In genomic region chr2:152802303-152802702, GRCm38 (mm10) we compare ENCODE assay signal across 27 mouse cellular contexts. TPM values are rescaled to one million over a fixed set of nuclear protein-coding genes. Genes with fewer than 3 reads are reported as not detected.
A peak's percentile ranks its signal among the peaks of the same experiment; 100 is the strongest.
DNase-seq lines count a peak whose midpoint lies in the region; ATAC-seq and TF ChIP-seq lines count a peak whose summit lies in the region.
"Had no signal": no experiment of that assay in that cellular context is flagged by ENCODE, and none has a peak within 500 bp of the region (broad histone marks: within the 10 kb centered on the region; RNA-seq: fewer than 3 reads in every experiment).

No protein-coding gene starts in this region.

- H3K36me3 ChIP-seq in midbrain, embryonic 11.5 days (ENCODE audit: control insufficient read depth, insufficient read depth, low read length) = no peaks in the 10 kb centered on the region
- H3K36me3 ChIP-seq in midbrain, embryonic 14.5 days (ENCODE audit: control insufficient read depth, insufficient read depth, low read length) = no peaks in the 10 kb centered on the region
- H3K36me3 ChIP-seq: forebrain, embryonic 15.5 days; hindbrain, embryonic 15.5 days had no signal

- DNase-seq in cerebellum, postnatal 10 days = peak; percentile 51 to 57
- no peak for DNase-seq in cerebellum, adult 11 months
- no peak for DNase-seq in layer of hippocampus, adult 2 months (ENCODE audit: low spot score in 2 of 2)
- DNase-seq in layer of hippocampus, adult 9-10 months (ENCODE audit: low spot score) = no peak
- DNase-seq in midbrain, embryonic 11.5 days (ENCODE audit: low spot score, missing footprints) = peak; percentile 71
- no peak for DNase-seq in midbrain, embryonic 14.5 days
- DNase-seq in retina, postnatal 1 day = no peak
- DNase-seq: adrenal gland, adult 8-10 months; cerebellum, adult 9-11 months; gastrocnemius, postnatal 10 days; heart, postnatal 14 days; kidney, adult 18-20 months; right cerebral cortex, adult 18-20 months; spleen, adult 18-20 months; thymus, adult 18-20 months; thymus, postnatal 25 days had no signal

- H3K4me3 ChIP-seq in layer of hippocampus, adult 2 months = no peak overlapping the region
- H3K4me3 ChIP-seq in midbrain, embryonic 11.5 days (ENCODE audit: low read depth, low read length) = no peak overlapping the region
- no peak overlapping the region for H3K4me3 ChIP-seq in midbrain, embryonic 14.5 days (replicated peaks; ENCODE audit: low read depth, low read length)
- H3K4me3 ChIP-seq: embryonic facial prominence, embryonic 13.5 days; forebrain, embryonic 10.5 days; forebrain, embryonic 15.5 days; hindbrain, embryonic 10.5 days; hindbrain, embryonic 15.5 days; limb, embryonic 13.5 days had no signal

- peak overlapping the region; percentile 62; the same call in 1 of the 2 replicates for H3K27ac ChIP-seq in layer of hippocampus, adult 2 months
- no peak overlapping the region for H3K27ac ChIP-seq in midbrain, embryonic 11.5 days (ENCODE audit: low read depth, low read length)
- no peak overlapping the region for H3K27ac ChIP-seq in midbrain, embryonic 14.5 days (replicated peaks; ENCODE audit: low read depth, low read length)
- H3K27ac ChIP-seq: embryonic facial prominence, embryonic 13.5 days; forebrain, embryonic 10.5 days; forebrain, embryonic 15.5 days; hindbrain, embryonic 10.5 days; hindbrain, embryonic 15.5 days; limb, embryonic 13.5 days; stomach, postnatal 0 days had no signal

- no peak overlapping the region for H3K4me2 ChIP-seq in midbrain, embryonic 11.5 days
- no peak overlapping the region for H3K4me2 ChIP-seq in midbrain, embryonic 14.5 days (ENCODE audit: low read length)
- H3K4me2 ChIP-seq: embryonic facial prominence, embryonic 13.5 days; forebrain, embryonic 15.5 days; hindbrain, embryonic 15.5 days; limb, embryonic 13.5 days had no signal

- WGBS in midbrain, embryonic 11.5 days = 95% methylated on average over 10 of the region's 10 CpGs
- WGBS in midbrain, embryonic 14.5 days = 95% methylated on average over 10 of the region's 10 CpGs

- TF ChIP-seq CTCF in layer of hippocampus, adult 2 months (conservative IDR thresholded peaks at IDR 0.05) = no peak

- no peak overlapping the region for H3K9ac ChIP-seq in midbrain, embryonic 11.5 days (ENCODE audit: low read length)
- H3K9ac ChIP-seq in midbrain, embryonic 14.5 days (replicated peaks; ENCODE audit: low read length) = no peak overlapping the region
- H3K9ac ChIP-seq: embryonic facial prominence, embryonic 13.5 days; forebrain, embryonic 15.5 days; hindbrain, embryonic 15.5 days; limb, embryonic 13.5 days had no signal

- ATAC-seq in midbrain, embryonic 11.5 days (ENCODE audit: low FRiP score) = no peak
- no peak for ATAC-seq in midbrain, embryonic 14.5 days (ENCODE audit: low FRiP score, low TSS enrichment)
- ATAC-seq: forebrain, embryonic 15.5 days; midbrain, embryonic 16.5 days had no signal

- peaks cover 13% of the 10 kb centered on the region for H3K4me1 ChIP-seq in midbrain, embryonic 11.5 days (ENCODE audit: control insufficient read depth, insufficient read depth, low read length)
- peaks cover 12% of the 10 kb centered on the region for H3K4me1 ChIP-seq in midbrain, embryonic 14.5 days (ENCODE audit: control insufficient read depth, insufficient read depth, low read length)

- no peaks in the 10 kb centered on the region for H3K9me3 ChIP-seq in midbrain, embryonic 11.5 days (ENCODE audit: control insufficient read depth, low read length)
- no peaks in the 10 kb centered on the region for H3K9me3 ChIP-seq in midbrain, embryonic 14.5 days (ENCODE audit: control insufficient read depth, low read length)
- H3K9me3 ChIP-seq: embryonic facial prominence, embryonic 13.5 days; forebrain, embryonic 10.5 days; forebrain, embryonic 15.5 days; hindbrain, embryonic 10.5 days; hindbrain, embryonic 15.5 days; limb, embryonic 13.5 days had no signal

- H3K27me3 ChIP-seq in midbrain, embryonic 11.5 days (ENCODE audit: control insufficient read depth, insufficient read depth, low read length) = no peaks in the 10 kb centered on the region
- no peaks in the 10 kb centered on the region for H3K27me3 ChIP-seq in midbrain, embryonic 14.5 days (ENCODE audit: control insufficient read depth, insufficient read depth, low read length)
- H3K27me3 ChIP-seq: embryonic facial prominence, embryonic 13.5 days; forebrain, embryonic 15.5 days; hindbrain, embryonic 15.5 days; limb, embryonic 13.5 days had no signal

RNA-seq across cellular contexts. Expression of gene Bcl2l1, which starts 29.2 kb away (rescaled TPM):
- 100 to 1,000 TPM; 129 to 134 TPM for total RNA-seq in layer of hippocampus, adult 2 months (2021)
- 120 and 125 TPM in 2 replicates for polyA plus RNA-seq in midbrain, embryonic 11.5 days (2014; fragmentation: Nextera tagmentation; extraction: Ambion mirVana)
- 171 and 208 TPM in 2 replicates for polyA plus RNA-seq in midbrain, embryonic 14.5 days (2014; fragmentation: Nextera tagmentation; extraction: Ambion mirVana)

RNA-seq across cellular contexts. Expression of gene Tpx2, which starts 45.5 kb away (rescaled TPM):
- total RNA-seq in layer of hippocampus, adult 2 months (2021) = 1 to 10 TPM; 2.0 to 2.2 TPM
- 166 and 187 TPM in 2 replicates for polyA plus RNA-seq in midbrain, embryonic 11.5 days (2014; fragmentation: Nextera tagmentation; extraction: Ambion mirVana)
- polyA plus RNA-seq in midbrain, embryonic 14.5 days (2014; fragmentation: Nextera tagmentation; extraction: Ambion mirVana) = 14.2 and 27.5 TPM in 2 replicates

RNA-seq across cellular contexts. Expression of gene Cox4i2, which starts 48.3 kb away (rescaled TPM):
- total RNA-seq in layer of hippocampus, adult 2 months (2021) = 1 to 10 TPM; 1.4 to 1.6 TPM
- polyA plus RNA-seq in midbrain, embryonic 11.5 days (2014; fragmentation: Nextera tagmentation; extraction: Ambion mirVana) = 2.8 and 3.7 TPM in 2 replicates
- 5.4 and 5.6 TPM in 2 replicates for polyA plus RNA-seq in midbrain, embryonic 14.5 days (2014; fragmentation: Nextera tagmentation; extraction: Ambion mirVana)
- total RNA-seq: neutrophil, adult 5-6 weeks had no signal
- polyA plus RNA-seq: activated CD4-positive, CD25-positive, alpha-beta regulatory T cell, adult 4 months; inflammation-experienced regulatory T-cells, adult 6 months had no signal

Comparison
In these comparisons a context has a peak if more than half of its experiments do, and no peak if none do; other contexts are left out.
1. DNase-seq: peak in cerebellum, postnatal 10 days (2 of 2) and midbrain, embryonic 11.5 days (single experiment); none in cerebellum, adult 11 months (single experiment), layer of hippocampus, adult 2 months (0 of 2), layer of hippocampus, adult 9-10 months (single experiment), midbrain, embryonic 14.5 days (single experiment) and retina, postnatal 1 day (single experiment).